Mouse (Mus musculus) heart, embryonic 13.5 days (tissue): ENCODE measurements around the gene Tmem38b. TPM values are rescaled to one million over a fixed set of nuclear protein-coding genes. Genes with fewer than 3 reads are reported as not detected.
A peak's percentile ranks its signal among the peaks of the same experiment; 100 is the strongest.

Experiments used
- ATAC-seq: fragments of 200-750 bp; cut with Nextera tagmentation; 2 replicates; pipeline ENCODE4 v1.8.0; 2017; ENCODE audit warnings: moderate TSS enrichment; ENCODE audit not compliant: insufficient number of reproducible peaks, low FRiP score, low TSS enrichment; ENCODE audit errors: extremely low read depth
- H3K27ac ChIP-seq: fragments of 300-500 bp; sonication (generic); replicated peaks from 2 replicates; pipeline ENCODE4 v1.5.1; 2015; ENCODE audit warnings: moderate library complexity, mild to moderate bottlenecking, inconsistent platforms
- H3K27me3 ChIP-seq: fragments of 300-500 bp; sonication (generic); replicated peaks from 2 replicates; pipeline ENCODE4 v1.6.1; 2015; ENCODE audit warnings: mild to moderate bottlenecking, inconsistent platforms
- H3K36me3 ChIP-seq: fragments of 300-500 bp; sonication (generic); 2 replicates; pipeline ENCODE4 v1.6.1; 2015; ENCODE audit warnings: mild to moderate bottlenecking, inconsistent platforms
- H3K4me1 ChIP-seq: fragments of 300-500 bp; sonication (generic); 2 replicates; pipeline ENCODE4 v1.6.1; 2015; ENCODE audit warnings: inconsistent platforms
- H3K4me2 ChIP-seq: fragments of 300-500 bp; sonication (generic); 2 replicates; pipeline ENCODE4 v1.6.1; 2015; ENCODE audit warnings: inconsistent platforms, mild to moderate bottlenecking, moderate library complexity
- H3K4me3 ChIP-seq: fragments of 300-500 bp; sonication (generic); 2 replicates; pipeline ENCODE4 v1.5.1; 2015; ENCODE audit warnings: moderate library complexity, mild to moderate bottlenecking, inconsistent platforms
- H3K9ac ChIP-seq: fragments of 300-500 bp; sonication (generic); 2 replicates; pipeline ENCODE4 v1.6.1; 2015; ENCODE audit warnings: inconsistent platforms, mild to moderate bottlenecking, moderate library complexity
- H3K9me3 ChIP-seq: fragments of 300-500 bp; sonication (generic); 2 replicates; pipeline ENCODE4 v1.6.1; 2016; ENCODE audit warnings: inconsistent platforms
- WGBS: fragments of 180-500 bp; shearing (Covaris S2); methylation state at CpG from one replicate; pipeline ENCODE4 v1.1.7; 2015; ENCODE audit warnings: mixed read lengths; 5-methylcytosine and 5-hydroxymethylcytosine counted together
- polyA plus RNA-seq: library from polyadenylated mRNA; unstranded; fragments of >200 nt; fragmentation: Nextera tagmentation; extraction: Ambion mirVana; gene quantifications from 2 replicates; pipeline ENCODE4 v1.2.1, GENCODE M21; 2015

Gene Tmem38b
- polyA plus RNA-seq, 1 experiment from 2014 or later, result 8.1 TPM

DNA sequence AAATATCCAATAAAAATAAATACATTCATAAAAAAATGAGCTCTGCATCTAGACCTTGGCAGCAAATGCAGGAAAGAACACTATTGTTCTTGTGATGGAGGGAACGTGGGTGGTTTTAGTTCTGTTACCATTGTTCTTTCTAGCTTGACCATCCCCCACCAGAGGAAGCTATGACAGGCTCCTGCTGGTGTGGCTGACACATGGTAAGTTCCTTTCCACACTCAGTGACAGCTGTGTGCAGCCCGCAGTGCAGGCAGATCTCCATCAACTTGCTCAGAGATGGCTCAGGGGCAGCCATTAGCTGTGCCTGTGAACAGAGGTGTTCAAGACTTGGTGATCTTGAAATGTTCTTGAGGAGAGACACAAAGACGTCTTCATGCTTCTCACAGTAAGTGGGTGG, 6.5 kb downstream of the Tmem38b start:
- H3K4me1 ChIP-seq, result peaks cover 31% of the 10 kb centered on the region
- 0 out of 2 replicates have a peak overlapping the region, but pooled peaks have one; percentile 4 for H3K27ac ChIP-seq
- H3K9me3 ChIP-seq, result no peaks in the 10 kb centered on the region
- no peak overlapping the region for H3K9ac ChIP-seq
- no peak overlapping the region for H3K4me3 ChIP-seq
- no peak overlapping the region; the same call in 1 of the 2 replicates for H3K4me2 ChIP-seq
- 22% methylated on average over 3 of the region's 3 CpGs for WGBS
- ATAC-seq, result no peak
- no peaks in the 10 kb centered on the region for H3K27me3 ChIP-seq
- no peaks in the 10 kb centered on the region for H3K36me3 ChIP-seq

DNA sequence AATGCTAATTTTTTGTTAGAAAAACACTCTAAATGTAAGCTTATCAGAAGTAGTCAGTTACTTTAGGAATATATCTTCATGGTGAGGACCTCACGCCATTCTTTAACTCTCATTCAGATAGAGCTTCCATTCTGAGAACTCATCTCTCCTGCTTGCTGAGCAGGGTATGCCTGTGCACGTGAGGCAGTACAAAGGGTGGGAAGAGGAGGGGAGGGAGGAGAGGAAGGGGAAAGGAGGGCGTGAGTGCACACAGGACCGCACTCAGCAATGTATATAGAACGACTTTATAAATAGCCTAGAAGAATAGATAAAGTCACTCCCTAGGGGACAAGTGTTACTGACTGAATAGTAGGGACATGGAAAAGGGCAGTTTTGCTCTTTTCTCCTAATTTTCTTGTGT, 11.1 kb downstream of the Tmem38b start:
- Histone ChIP-seq H3K4me2 (peak overlapping the region; percentile 24), H3K36me3 (no peaks in the 10 kb centered on the region), H3K27me3 (no peaks in the 10 kb centered on the region), H3K4me3 (no peak overlapping the region), H3K9ac (no peak overlapping the region), H3K4me1 (peaks cover 42% of the 10 kb centered on the region), H3K27ac (no peak overlapping the region), H3K9me3 (no peaks in the 10 kb centered on the region)
- ATAC-seq, result no peak
- 4% methylated on average over 5 of the region's 5 CpGs for WGBS

DNA sequence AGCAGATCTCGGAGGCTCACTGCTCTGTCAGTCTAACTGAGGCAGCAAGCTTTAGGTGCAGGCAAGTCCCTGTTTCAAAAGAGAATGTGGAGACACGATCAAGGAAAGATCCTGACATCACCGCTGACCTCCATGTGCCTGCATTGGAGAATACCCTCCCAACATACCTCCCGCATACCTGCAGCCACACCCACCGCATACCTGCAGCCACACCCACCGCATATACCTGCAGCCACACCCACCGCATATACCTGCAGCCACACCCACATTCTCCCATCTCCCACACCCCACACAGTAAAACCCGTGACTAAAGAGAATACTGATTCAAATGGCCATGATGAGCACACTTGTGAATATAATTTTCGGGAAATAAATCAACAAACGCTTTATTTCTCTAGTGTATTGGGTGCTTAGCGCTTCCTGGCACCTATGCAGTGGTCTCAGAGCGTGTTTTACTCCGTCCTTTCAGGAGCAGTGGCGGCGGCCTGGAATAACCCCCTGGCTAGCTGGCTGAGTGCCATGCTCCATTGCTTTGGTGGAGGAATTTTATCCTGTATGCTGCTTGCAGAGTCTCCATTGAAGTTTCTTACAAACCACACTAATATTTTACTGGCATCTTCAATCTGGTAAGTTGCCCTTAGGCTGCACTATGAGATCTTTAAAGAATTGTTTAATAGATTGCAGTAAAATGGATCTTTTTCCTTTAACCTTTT, 14.5 kb downstream of the Tmem38b start:
- Histone ChIP-seq H3K4me3 (no peak overlapping the region), H3K4me1 (peaks cover 37% of the 10 kb centered on the region), H3K4me2 (no peak overlapping the region), H3K27ac (no peak overlapping the region), H3K36me3 (no peaks in the 10 kb centered on the region), H3K27me3 (no peaks in the 10 kb centered on the region), H3K9ac (no peak overlapping the region), H3K9me3 (no peaks in the 10 kb centered on the region)
- 69% methylated on average over 15 of the region's 15 CpGs for WGBS
- no peak for ATAC-seq

DNA sequence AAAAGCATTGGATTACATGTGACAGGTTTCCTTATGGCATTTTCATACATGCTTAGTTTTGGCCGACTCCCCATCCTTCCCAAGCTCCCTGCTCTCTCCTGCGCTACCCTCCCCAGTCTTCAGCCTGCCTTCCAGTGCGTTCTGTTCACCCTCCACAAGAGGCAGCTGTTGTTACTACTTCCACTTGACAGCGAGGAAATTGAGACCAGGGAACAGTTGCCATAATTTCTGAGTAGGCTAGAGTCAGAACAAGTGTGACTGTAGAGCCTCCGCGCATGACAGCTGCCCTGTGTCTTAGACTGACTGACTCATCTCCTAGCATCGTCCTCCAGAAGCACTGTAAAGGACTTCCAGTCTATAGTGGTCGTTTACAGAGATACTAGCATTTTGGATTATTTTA, 17.7 kb downstream of the Tmem38b start:
- H3K27me3 ChIP-seq, result no peaks in the 10 kb centered on the region
- no peaks in the 10 kb centered on the region for H3K9me3 ChIP-seq
- H3K36me3 ChIP-seq, result no peaks in the 10 kb centered on the region
- no peak overlapping the region for H3K4me2 ChIP-seq
- H3K9ac ChIP-seq, result no peak overlapping the region
- no peak for ATAC-seq
- WGBS, result 56% methylated on average over 8 of the region's 8 CpGs
- peaks cover 20% of the 10 kb centered on the region for H3K4me1 ChIP-seq
- H3K4me3 ChIP-seq, result no peak overlapping the region
- no peak overlapping the region for H3K27ac ChIP-seq

DNA sequence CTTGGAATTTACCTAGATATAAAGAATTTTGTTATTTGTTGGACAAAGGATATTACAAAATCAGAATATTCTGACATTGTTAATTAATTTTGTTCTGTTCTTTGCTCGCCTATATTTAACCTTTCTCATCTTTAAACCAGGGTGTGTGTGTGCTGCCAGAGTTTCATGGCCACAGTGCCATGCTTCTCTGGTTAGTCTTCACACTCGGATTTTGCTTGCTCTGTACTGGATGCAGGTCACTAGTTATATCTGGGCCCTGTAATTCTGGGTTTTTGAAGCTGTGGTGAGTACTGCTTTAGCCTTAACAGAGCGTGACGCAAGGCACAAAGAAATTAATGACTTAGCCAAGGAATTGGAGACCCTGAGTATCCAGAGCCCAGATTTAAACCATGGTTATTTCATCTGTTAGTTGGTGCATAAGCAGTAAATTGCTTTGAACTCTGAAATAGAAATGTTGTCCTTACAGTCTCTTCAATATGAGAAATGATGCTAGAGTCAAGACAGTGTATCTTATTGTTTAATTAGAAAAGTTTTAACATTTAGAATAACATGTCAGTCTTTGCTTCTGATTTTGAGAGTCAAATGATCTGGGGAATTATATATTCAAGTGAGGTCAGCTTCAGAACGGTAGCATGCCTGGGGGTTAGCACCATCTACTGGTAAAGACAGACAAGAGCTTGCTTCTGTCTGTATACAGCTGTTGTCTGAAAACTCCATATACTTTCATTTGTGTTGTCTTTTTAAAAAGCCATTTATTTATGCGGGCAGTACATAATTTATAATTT, 19.2 kb downstream of the Tmem38b start:
- no peak for ATAC-seq
- WGBS, result 48% methylated on average over 6 of the region's 6 CpGs

DNA sequence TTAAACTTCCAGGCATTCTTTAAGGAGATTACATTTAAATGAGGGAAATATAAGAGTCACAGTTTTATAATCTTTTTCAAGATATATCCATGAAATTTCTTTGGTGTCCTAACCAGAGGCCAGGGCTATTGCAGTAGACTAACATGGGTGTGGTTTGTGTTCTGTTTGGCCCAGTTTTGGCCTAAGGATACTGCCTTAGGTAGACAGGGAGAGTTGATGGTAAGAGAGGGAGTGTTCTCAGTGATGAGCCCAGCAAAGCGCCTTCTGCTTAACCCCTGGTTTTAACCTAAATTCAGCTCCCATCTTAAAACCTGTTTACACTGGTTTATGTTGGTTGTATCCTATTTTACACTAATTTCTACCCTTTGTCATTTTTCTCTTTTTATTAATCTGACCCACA, 19.8 kb downstream of the Tmem38b start:
- no peak overlapping the region for H3K4me3 ChIP-seq
- peaks cover 1% of the 10 kb centered on the region; the same call in 1 of the 2 replicates for H3K36me3 ChIP-seq
- H3K9me3 ChIP-seq, result no peaks in the 10 kb centered on the region
- no peak overlapping the region for H3K27ac ChIP-seq
- H3K4me1 ChIP-seq, result peaks cover 16% of the 10 kb centered on the region
- H3K27me3 ChIP-seq, result no peaks in the 10 kb centered on the region
- no peak overlapping the region for H3K9ac ChIP-seq
- no peak overlapping the region for H3K4me2 ChIP-seq
- 96% methylated on average over 1 of the region's 1 CpGs for WGBS
- ATAC-seq, result no peak

More for the DNA sequence above, 19.2 kb downstream of the Tmem38b start:
- H3K9ac ChIP-seq, result no peak overlapping the region
- no peaks in the 10 kb centered on the region for H3K9me3 ChIP-seq
- no peak overlapping the region for H3K27ac ChIP-seq
- no peak overlapping the region for H3K4me2 ChIP-seq
- H3K4me3 ChIP-seq, result no peak overlapping the region
- H3K36me3 ChIP-seq, result no peaks in the 10 kb centered on the region
- peaks cover 21% of the 10 kb centered on the region for H3K4me1 ChIP-seq
- H3K27me3 ChIP-seq, result no peaks in the 10 kb centered on the region

DNA sequence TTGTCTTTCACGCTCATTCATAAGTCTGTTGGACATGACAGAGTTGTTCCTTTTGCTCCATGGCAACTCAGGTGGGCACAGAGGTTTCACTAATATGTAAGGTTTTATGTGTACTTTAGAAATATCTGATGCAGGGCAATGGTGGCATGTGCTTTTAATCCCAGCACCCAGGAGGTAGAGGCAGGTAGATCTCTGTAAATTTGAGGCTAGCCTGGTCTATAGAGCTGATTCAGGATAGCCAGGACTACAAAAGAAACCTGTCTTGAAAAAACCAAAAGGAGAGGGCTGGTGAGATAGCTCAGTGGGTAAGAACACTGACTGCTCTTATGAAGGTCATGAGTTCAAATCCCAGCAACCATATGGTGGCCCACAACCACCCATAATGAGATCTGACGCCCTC, 20.5 kb downstream of the Tmem38b start:
- no peak overlapping the region for H3K27ac ChIP-seq
- no peak overlapping the region for H3K9ac ChIP-seq
- no peak overlapping the region for H3K4me2 ChIP-seq
- no peak overlapping the region for H3K4me3 ChIP-seq
- H3K27me3 ChIP-seq, result no peaks in the 10 kb centered on the region
- H3K36me3 ChIP-seq, result peaks cover 8% of the 10 kb centered on the region; the same call in 1 of the 2 replicates
- 57% methylated on average over 2 of the region's 2 CpGs for WGBS
- ATAC-seq, result no peak
- peaks cover 15% of the 10 kb centered on the region for H3K4me1 ChIP-seq
- H3K9me3 ChIP-seq, result no peaks in the 10 kb centered on the region

DNA sequence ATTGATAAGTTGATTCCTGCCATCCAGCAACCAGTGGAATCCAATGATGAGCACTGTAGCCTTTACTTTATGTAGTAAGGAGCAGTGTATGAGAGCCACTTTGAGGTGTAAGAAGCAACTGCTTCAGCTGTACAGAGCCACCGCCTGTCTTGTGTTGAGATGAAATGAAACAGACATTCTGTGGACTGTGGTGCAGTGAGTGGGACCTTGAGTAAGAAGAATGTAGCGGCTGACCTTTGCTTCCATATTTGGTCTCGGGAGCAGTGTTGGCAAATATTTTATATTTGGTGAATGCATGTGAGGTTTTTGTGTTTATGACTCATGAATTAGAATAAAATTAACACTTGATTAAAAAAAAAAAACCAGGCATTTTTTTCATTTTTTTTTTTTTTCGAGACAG, 21.7 kb downstream of the Tmem38b start:
- H3K36me3 ChIP-seq, result peaks cover 12% of the 10 kb centered on the region; the same call in 1 of the 2 replicates
- H3K4me1 ChIP-seq, result peaks cover 15% of the 10 kb centered on the region
- no peak overlapping the region for H3K27ac ChIP-seq
- ATAC-seq, result no peak
- H3K27me3 ChIP-seq, result no peaks in the 10 kb centered on the region
- H3K9me3 ChIP-seq, result no peaks in the 10 kb centered on the region
- 69% methylated on average over 4 of the region's 4 CpGs for WGBS
- H3K9ac ChIP-seq, result no peak overlapping the region
- no peak overlapping the region for H3K4me3 ChIP-seq
- H3K4me2 ChIP-seq, result no peak overlapping the region

DNA sequence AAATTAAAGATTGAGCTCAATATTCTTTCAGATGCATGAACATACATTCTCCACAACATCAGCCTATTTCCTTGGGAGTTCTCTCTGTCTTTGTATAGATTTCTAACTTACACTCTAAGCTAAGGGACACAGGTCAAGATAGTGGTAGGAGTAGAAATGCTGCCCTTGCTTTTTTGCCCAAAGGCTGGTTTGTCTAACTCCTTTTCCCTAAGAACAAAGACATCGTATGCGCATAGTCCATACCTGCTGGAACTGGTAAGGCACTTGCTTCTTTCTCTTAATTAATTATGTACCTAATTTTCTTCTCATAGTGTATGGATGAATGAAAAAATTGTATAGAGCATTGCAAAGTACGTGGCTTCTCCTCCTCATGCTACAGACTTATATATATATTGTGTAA, 22.5 kb downstream of the Tmem38b start:
- H3K36me3 ChIP-seq, result peaks cover 12% of the 10 kb centered on the region; the same call in 1 of the 2 replicates
- ATAC-seq, result no peak
- no peak overlapping the region for H3K27ac ChIP-seq
- H3K9ac ChIP-seq, result no peak overlapping the region
- no peaks in the 10 kb centered on the region for H3K27me3 ChIP-seq
- no peaks in the 10 kb centered on the region for H3K9me3 ChIP-seq
- peaks cover 15% of the 10 kb centered on the region for H3K4me1 ChIP-seq
- no peak overlapping the region for H3K4me3 ChIP-seq
- WGBS, result 93% methylated on average over 3 of the region's 3 CpGs
- no peak overlapping the region for H3K4me2 ChIP-seq

DNA sequence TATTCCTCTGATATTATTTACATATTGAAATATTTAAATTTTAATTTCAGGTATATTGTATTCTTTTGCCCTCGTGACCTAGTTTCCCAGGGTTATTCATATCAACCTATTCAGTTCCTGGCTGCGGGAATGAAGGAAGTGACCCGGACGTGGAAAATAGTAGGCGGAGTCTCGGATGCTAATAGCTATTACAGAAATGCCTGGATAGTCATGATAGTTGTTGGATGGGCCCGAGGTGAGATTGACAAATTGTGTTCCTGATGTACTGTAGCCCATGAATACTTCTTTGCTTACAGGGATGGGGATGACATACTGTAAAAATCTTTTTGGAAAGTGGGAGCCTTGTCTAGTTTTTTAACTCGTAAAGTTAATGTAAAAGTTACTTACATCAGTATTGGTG, 23.0 kb downstream of the Tmem38b start:
- Histone ChIP-seq H3K9ac (no peak overlapping the region), H3K36me3 (peaks cover 12% of the 10 kb centered on the region; the same call in 1 of the 2 replicates), H3K27ac (no peak overlapping the region), H3K27me3 (no peaks in the 10 kb centered on the region), H3K9me3 (no peaks in the 10 kb centered on the region), H3K4me1 (peaks cover 10% of the 10 kb centered on the region), H3K4me3 (no peak overlapping the region), H3K4me2 (no peak overlapping the region)
- WGBS, result 83% methylated on average over 8 of the region's 8 CpGs
- no peak for ATAC-seq

DNA sequence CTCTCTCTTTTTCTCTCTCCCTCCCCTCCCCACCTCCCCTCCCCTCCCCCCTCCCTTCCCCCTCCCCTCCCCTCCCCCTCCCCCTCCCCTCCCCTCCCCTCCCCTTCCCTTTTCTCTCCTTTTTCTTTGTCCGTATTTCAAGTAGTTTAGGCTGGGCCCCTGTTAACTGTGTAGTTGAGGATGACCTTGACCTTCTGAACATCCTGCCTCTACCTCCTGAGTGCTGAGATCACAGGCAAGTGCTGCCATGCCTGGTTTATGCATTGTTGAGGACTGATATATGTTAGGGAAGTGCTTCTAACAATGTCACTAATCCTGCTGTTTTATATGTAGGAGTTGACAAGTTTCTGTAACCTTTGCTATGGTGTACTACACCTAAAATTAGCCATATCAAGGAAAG, 24.0 kb downstream of the Tmem38b start:
- ATAC-seq, result no peak
- Histone ChIP-seq H3K27ac (no peak overlapping the region), H3K4me3 (no peak overlapping the region), H3K4me1 (0 out of 2 replicates have a peak, but pooled peaks cover 4% of the 10 kb centered on the region), H3K36me3 (peaks cover 12% of the 10 kb centered on the region; the same call in 1 of the 2 replicates), H3K9me3 (no peaks in the 10 kb centered on the region), H3K27me3 (no peaks in the 10 kb centered on the region), H3K4me2 (no peak overlapping the region), H3K9ac (no peak overlapping the region)
- no CpG with 5 or more reads among the region's 1 CpGs for WGBS
